Mouse (Mus musculus) intestine, embryonic 16.5 days (tissue): ENCODE measurements at regions not wholly inside any gene's neighbourhood (a gene's known extent, or its start where the extent isn't known, plus 50 kb on each side); places are given as distances from the start of the nearest gene placed in this dataset.
A peak's percentile ranks its signal among the peaks of the same experiment; 100 is the strongest.

Source experiments
- ATAC-seq: fragments of 200-750 bp; cut with Nextera tagmentation; 2 replicates; pipeline ENCODE4 v1.8.0; 2017; ENCODE audit warnings: moderate TSS enrichment, moderate library complexity
- H3K27ac ChIP-seq: fragments of 300-500 bp; sonication (generic); 2 replicates; pipeline ENCODE4 v1.5.1; 2014; ENCODE audit warnings: mild to moderate bottlenecking, low read length
- H3K27me3 ChIP-seq: fragments of 300-500 bp; sonication (generic); replicated peaks from 2 replicates; pipeline ENCODE4 v1.6.1; 2014; ENCODE audit warnings: low read length, control low read depth, mixed read lengths; ENCODE audit not compliant: control insufficient read depth, insufficient read depth
- H3K36me3 ChIP-seq: fragments of 300-500 bp; sonication (generic); 2 replicates; pipeline ENCODE4 v1.6.1; 2014; ENCODE audit warnings: low read length, control low read depth; ENCODE audit not compliant: control insufficient read depth, insufficient read depth
- H3K4me1 ChIP-seq: fragments of 300-500 bp; sonication (generic); 2 replicates; pipeline ENCODE4 v1.6.1; 2014; ENCODE audit warnings: low read length, control low read depth, mixed read lengths; ENCODE audit not compliant: control insufficient read depth, insufficient read depth
- H3K4me2 ChIP-seq: fragments of 300-500 bp; sonication (generic); 2 replicates; pipeline ENCODE4 v1.6.1; 2014; ENCODE audit warnings: low read depth, low read length, control low read depth
- H3K4me3 ChIP-seq: fragments of 300-500 bp; sonication (generic); 2 replicates; pipeline ENCODE4 v1.5.1; 2014; ENCODE audit warnings: mild to moderate bottlenecking, low read length
- H3K9ac ChIP-seq: fragments of 300-500 bp; sonication (generic); 2 replicates; pipeline ENCODE4 v1.6.1; 2014; ENCODE audit warnings: low read depth, low read length
- H3K9me3 ChIP-seq: fragments of 300-500 bp; sonication (generic); 2 replicates; pipeline ENCODE4 v1.6.1; 2016; ENCODE audit warnings: low read length, control low read depth; ENCODE audit not compliant: control insufficient read depth
- WGBS: fragments of 180-500 bp; shearing (Covaris S2); extraction: QIAGEN DNeasy Blood & Tissue Kit; methylation state at CpG from one replicate; pipeline ENCODE4 v1.1.7; 2014; 5-methylcytosine and 5-hydroxymethylcytosine counted together

DNA sequence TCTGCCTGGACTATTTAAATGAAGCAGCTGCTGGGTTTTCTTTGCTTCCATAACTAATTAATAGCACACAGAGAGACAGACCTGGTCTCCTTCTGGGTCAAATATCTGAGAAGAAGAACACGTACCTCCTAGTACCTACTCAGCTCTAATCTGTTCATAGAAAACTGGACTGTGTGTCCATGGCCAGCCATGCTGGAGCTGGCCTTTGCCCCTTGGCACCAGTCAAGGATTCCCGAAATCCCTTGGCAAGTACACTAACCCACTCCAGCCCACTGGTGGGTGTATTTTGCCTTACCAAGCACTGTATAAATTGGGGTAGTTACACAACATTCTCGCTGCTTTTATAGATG lies 322.4 kb upstream of the Clec14a start:
- Histone ChIP-seq H3K4me3 (no peak overlapping the region), H3K27ac (no peak overlapping the region), H3K9ac (no peak overlapping the region), H3K4me2 (no peak overlapping the region), H3K36me3 (no peaks in the 10 kb centered on the region), H3K27me3 (no peaks in the 10 kb centered on the region), H3K4me1 (no peaks in the 10 kb centered on the region), H3K9me3 (no peaks in the 10 kb centered on the region)
- no peak for ATAC-seq
- 82% methylated on average over 3 of the region's 3 CpGs for WGBS

DNA sequence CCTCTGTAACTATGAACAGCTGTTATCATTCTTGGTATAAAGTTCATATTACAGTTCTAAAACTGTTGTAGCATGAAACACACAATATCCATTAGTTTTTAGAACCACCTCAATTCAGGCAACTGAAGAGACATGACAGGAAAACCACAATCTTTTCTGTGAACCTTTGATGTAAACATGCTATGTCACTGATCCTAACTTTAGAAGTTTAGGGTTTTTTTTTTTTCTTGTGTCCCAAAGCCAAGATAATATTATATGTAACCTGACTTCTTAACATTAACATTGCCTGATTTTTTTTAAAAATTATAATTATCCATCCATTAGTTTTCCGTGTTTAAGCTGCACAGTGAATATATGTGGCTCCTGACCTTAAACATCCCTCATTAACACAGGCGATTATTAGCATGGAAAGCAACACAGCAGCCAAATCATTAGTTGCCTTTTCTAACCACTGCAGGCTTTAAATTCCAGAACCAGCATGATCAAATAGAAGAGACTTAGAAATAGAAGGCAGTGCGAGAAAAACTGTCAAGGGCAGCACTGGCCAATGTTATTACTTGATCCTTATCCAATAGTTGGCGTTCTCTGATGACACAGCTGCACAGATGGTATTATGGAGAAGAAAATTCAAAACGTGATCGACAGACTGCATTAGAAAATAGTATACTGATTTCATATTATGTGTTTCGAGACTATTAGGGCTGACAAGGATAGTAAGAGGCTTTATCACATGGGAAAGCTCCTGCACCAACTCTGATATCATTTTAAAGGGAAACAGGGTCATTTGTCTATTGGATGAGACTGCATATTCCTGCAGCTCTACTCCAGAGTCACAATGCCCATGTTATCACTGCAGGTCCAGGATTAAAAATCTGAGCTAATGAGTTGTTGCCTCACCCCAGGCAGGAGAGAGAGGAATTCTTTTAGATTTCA lies 321.7 kb upstream of the Clec14a start:
- no peak for ATAC-seq
- WGBS: 66% methylated on average over 7 of the region's 7 CpGs
- H3K4me3 ChIP-seq: no peak overlapping the region
- no peak overlapping the region for H3K27ac ChIP-seq
- no peak overlapping the region for H3K9ac ChIP-seq
- H3K27me3 ChIP-seq: no peaks in the 10 kb centered on the region
- H3K4me2 ChIP-seq: no peak overlapping the region
- H3K4me1 ChIP-seq: no peaks in the 10 kb centered on the region
- H3K9me3 ChIP-seq: no peaks in the 10 kb centered on the region
- no peaks in the 10 kb centered on the region for H3K36me3 ChIP-seq

DNA sequence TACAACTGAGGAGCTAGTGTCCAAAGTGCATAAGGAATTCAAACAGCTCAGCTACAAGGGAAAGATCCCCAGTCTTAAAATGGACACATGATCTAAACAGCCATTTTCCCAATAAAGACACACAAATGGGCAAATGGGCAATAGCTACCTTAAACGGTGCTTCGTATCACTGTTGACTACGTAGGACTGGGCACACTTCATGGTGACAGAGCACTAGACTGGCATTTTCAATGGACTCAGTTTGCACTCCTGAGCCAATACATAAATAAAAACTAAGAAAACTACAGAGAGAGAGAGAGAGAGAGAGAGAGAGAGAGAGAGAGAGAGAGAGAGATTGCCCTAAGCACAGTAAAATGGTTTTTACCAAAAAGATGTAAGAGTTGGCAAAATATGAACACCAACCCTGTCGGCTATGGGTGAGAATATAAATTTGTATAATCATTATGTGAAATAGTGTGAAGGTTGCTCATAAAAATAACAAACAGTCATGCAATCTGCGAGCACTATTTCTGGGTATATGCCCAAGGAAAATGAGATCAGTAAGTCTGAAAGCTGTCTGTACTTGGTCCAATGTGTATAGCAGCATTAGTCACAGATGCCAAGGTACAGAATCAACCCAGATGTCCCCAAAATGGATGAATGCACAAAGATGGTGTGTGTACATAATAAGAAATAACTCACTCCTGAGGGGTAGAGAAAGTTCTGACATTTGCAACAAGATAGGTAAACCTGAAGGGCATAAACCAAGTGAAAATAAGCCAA lies 312.9 kb upstream of the Clec14a start:
- WGBS: 93% methylated on average over 5 of the region's 5 CpGs
- Histone ChIP-seq H3K4me2 (no peak overlapping the region), H3K27ac (no peak overlapping the region), H3K9ac (no peak overlapping the region), H3K36me3 (no peaks in the 10 kb centered on the region), H3K4me1 (no peaks in the 10 kb centered on the region), H3K9me3 (no peaks in the 10 kb centered on the region), H3K27me3 (no peaks in the 10 kb centered on the region), H3K4me3 (no peak overlapping the region)
- no peak for ATAC-seq

DNA sequence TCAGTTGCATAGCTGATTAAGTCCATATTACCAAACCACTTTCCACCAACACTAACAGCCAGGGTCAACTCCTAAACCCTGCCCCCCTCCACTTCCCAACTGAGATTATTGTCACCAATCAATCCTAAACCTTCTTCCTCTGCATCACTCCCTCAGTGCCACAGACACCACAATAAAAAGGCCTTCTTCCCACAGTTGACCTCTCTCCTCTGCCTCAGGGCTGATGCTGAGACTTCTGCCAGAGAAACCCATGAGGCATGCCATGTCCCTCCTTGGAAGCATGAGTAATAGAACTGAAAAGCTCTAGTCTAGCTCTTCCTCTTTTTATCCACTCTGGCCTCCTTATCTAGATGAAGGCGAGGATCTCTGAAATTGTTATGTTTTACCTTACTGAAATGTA lies 300.0 kb upstream of the Clec14a start:
- Histone ChIP-seq H3K4me2 (no peak overlapping the region), H3K27ac (no peak overlapping the region), H3K27me3 (no peaks in the 10 kb centered on the region), H3K4me1 (no peaks in the 10 kb centered on the region), H3K9me3 (no peaks in the 10 kb centered on the region), H3K4me3 (no peak overlapping the region), H3K36me3 (no peaks in the 10 kb centered on the region), H3K9ac (no peak overlapping the region)
- ATAC-seq: no peak
- 82% methylated on average over 1 of the region's 1 CpGs for WGBS

DNA sequence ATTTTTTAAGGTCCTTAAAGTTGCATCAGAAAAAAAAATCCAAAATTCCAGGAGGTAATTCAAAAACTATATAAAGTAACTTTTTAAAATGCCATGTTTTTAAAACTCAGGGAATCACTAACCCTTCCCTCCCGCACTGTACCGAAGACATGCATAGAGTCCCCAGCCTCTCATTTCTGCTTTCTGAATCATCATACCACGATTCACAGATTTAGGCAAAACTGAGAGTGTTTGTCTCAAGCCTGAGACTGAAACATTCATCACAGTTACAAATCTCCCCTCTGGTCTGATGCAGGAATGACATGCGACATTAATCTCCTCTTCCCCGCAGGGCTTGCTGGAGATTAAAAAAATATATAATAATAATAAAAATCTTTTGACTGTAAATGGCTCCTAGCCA lies 291.8 kb upstream of the Clec14a start:
- H3K4me3 ChIP-seq: no peak overlapping the region
- ATAC-seq: no peak
- H3K9ac ChIP-seq: no peak overlapping the region
- H3K27me3 ChIP-seq: no peaks in the 10 kb centered on the region
- H3K27ac ChIP-seq: no peak overlapping the region
- H3K4me1 ChIP-seq: no peaks in the 10 kb centered on the region
- no peaks in the 10 kb centered on the region for H3K9me3 ChIP-seq
- H3K4me2 ChIP-seq: no peak overlapping the region
- WGBS: 85% methylated on average over 5 of the region's 5 CpGs
- H3K36me3 ChIP-seq: no peaks in the 10 kb centered on the region

DNA sequence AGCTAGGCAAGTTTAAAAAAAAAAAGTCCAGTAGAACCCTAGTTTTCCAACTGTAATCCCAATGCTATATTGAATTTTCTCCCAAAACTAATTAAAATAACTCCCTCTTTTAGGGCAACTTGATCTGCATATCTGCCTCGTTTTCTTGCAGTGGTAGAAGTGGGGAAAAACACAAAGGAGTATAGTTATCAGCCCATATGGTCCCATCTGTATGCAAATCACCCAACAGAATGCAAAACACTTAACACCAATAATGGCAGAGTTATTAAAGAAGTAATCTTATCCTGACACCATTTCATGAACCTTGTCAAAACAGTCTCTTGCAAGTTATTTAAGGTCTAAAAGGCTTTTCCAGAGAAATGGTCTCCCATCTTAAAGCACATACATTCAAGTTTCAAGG lies 290.7 kb upstream of the Clec14a start:
- ATAC-seq: no peak
- Histone ChIP-seq H3K4me2 (no peak overlapping the region), H3K27ac (no peak overlapping the region), H3K36me3 (no peaks in the 10 kb centered on the region), H3K4me1 (no peaks in the 10 kb centered on the region), H3K4me3 (no peak overlapping the region), H3K27me3 (no peaks in the 10 kb centered on the region), H3K9me3 (no peaks in the 10 kb centered on the region), H3K9ac (no peak overlapping the region)
- 62% methylated on average over 1 of the region's 1 CpGs for WGBS

DNA sequence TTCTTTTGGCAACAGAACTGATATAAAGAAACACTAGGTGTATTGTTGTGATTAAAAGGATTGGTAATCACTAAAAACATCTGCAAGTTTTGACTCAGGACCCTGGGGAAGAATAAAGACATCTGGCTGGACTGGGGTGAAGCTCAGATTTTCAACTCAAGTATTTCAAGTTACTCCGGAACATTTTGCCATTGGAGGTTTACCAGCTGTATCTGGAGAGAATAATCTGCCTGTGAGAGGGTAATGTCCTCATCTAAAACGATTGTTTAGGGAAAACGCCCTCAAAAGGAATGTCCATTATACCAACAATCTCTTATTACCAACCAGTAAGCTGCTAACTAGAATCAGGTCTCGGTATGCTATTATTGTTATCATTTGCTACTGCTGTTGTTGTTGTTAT lies 288.2 kb upstream of the Clec14a start:
- no peak for ATAC-seq
- 69% methylated on average over 4 of the region's 4 CpGs for WGBS
- Histone ChIP-seq H3K27ac (no peak overlapping the region), H3K9me3 (no peaks in the 10 kb centered on the region), H3K4me2 (no peak overlapping the region), H3K27me3 (no peaks in the 10 kb centered on the region), H3K4me3 (no peak overlapping the region), H3K36me3 (no peaks in the 10 kb centered on the region), H3K4me1 (no peaks in the 10 kb centered on the region), H3K9ac (no peak overlapping the region)

DNA sequence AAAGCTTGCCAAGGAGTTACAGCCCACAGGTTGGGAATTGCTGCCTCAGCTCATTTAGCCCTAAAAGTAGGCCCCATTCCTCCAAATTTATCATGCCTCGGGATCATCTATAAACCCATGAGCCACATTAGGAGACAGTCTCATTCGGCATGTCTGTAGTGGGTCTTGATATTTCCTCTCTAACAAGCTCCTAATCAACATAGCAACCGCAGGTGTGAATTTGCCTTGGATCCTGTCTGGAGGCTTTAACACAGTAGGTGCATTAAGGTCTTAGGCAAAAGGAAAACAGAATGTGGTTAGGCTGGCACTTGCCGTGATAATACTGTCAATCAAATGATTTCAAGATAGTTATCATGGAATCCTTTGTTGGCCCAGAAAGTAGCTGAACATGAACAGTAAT lies 287.7 kb upstream of the Clec14a start:
- H3K9ac ChIP-seq: no peak overlapping the region
- no peak overlapping the region for H3K4me3 ChIP-seq
- H3K27ac ChIP-seq: no peak overlapping the region
- no peaks in the 10 kb centered on the region for H3K4me1 ChIP-seq
- no peaks in the 10 kb centered on the region for H3K9me3 ChIP-seq
- ATAC-seq: no peak
- no peak overlapping the region for H3K4me2 ChIP-seq
- no peaks in the 10 kb centered on the region for H3K36me3 ChIP-seq
- H3K27me3 ChIP-seq: no peaks in the 10 kb centered on the region
- 61% methylated on average over 4 of the region's 4 CpGs for WGBS

DNA sequence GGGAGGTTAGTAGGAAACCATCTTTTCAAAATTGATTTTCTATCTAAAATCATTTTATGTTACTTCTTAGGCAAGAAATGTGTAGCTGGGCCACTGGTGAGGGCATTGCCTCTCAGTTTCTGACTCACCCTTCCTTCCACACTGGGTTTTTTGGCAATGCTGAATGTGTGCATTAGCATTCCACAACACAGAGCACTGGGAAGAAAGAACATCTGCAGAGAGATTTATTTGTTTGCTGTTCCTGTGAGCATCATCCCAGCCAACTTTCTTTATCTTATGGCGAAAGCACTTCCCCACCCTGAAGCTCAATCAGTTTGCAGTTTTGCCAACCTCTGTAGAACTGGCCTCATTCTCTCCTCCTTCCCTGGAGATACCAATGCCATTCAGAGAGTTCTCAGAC lies 287.0 kb upstream of the Clec14a start:
- H3K27me3 ChIP-seq: no peaks in the 10 kb centered on the region
- 67% methylated on average over 1 of the region's 1 CpGs for WGBS
- no peaks in the 10 kb centered on the region for H3K9me3 ChIP-seq
- H3K9ac ChIP-seq: no peak overlapping the region
- H3K4me3 ChIP-seq: no peak overlapping the region
- H3K4me1 ChIP-seq: no peaks in the 10 kb centered on the region
- no peak overlapping the region for H3K4me2 ChIP-seq
- H3K27ac ChIP-seq: no peak overlapping the region
- no peaks in the 10 kb centered on the region for H3K36me3 ChIP-seq
- ATAC-seq: peak; percentile 48; the same call in 1 of the 2 replicates
